Comparison of ENCODE assay signal across 8 mouse cellular contexts in genomic region chr13:39823346-39823954, GRCm38 (mm10).
DNase-seq lines count a peak whose midpoint lies in the region; ATAC-seq lines count a peak whose summit lies in the region.

No protein-coding gene starts in this region.

- H3K9ac ChIP-seq in kidney, embryonic 16.5 days (replicated peaks; ENCODE audit: low read length), result no peak overlapping the region
- no peak overlapping the region for H3K9ac ChIP-seq in embryonic facial prominence, embryonic 14.5 days (ENCODE audit: low read depth, low read length)
- H3K9ac ChIP-seq in limb, embryonic 13.5 days, result peak overlapping the region; percentile 58

- peaks cover 11% of the 10 kb centered on the region for H3K4me1 ChIP-seq in kidney, embryonic 16.5 days (ENCODE audit: insufficient read depth, low read length)
- H3K4me1 ChIP-seq in embryonic facial prominence, embryonic 14.5 days (ENCODE audit: control insufficient read depth, insufficient read depth, low read length), result peaks cover 7% of the 10 kb centered on the region; the same call in 1 of the 2 replicates
- peaks cover 12% of the 10 kb centered on the region for H3K4me1 ChIP-seq in limb, embryonic 13.5 days

- peak overlapping the region; percentile 40 for H3K4me3 ChIP-seq in kidney, embryonic 16.5 days (ENCODE audit: low read length)
- H3K4me3 ChIP-seq in embryonic facial prominence, embryonic 14.5 days (ENCODE audit: low read depth, low read length), result peak overlapping the region; percentile 34
- H3K4me3 ChIP-seq in limb, embryonic 13.5 days, result peak overlapping the region; percentile 41

- peak overlapping the region; percentile 72 for H3K4me2 ChIP-seq in kidney, embryonic 16.5 days (replicated peaks; ENCODE audit: low read depth, low read length)
- peak overlapping the region; percentile 73 for H3K4me2 ChIP-seq in embryonic facial prominence, embryonic 14.5 days (ENCODE audit: low read depth, low read length)
- peak overlapping the region; percentile 74 for H3K4me2 ChIP-seq in limb, embryonic 13.5 days (replicated peaks)

- no peaks in the 10 kb centered on the region for H3K9me3 ChIP-seq in kidney, embryonic 16.5 days (ENCODE audit: low read length)
- H3K9me3 ChIP-seq in embryonic facial prominence, embryonic 14.5 days (ENCODE audit: control insufficient read depth, low read length), result no peaks in the 10 kb centered on the region
- H3K9me3 ChIP-seq in limb, embryonic 13.5 days, result no peaks in the 10 kb centered on the region

- H3K27me3 ChIP-seq in kidney, embryonic 16.5 days (ENCODE audit: insufficient read depth, low read length), result no peaks in the 10 kb centered on the region; the same call in 1 of the 2 replicates
- peaks cover 10% of the 10 kb centered on the region; the same call in 1 of the 2 replicates for H3K27me3 ChIP-seq in embryonic facial prominence, embryonic 14.5 days (replicated peaks; ENCODE audit: control insufficient read depth, insufficient read depth, low read length)
- peaks cover 16% of the 10 kb centered on the region for H3K27me3 ChIP-seq in limb, embryonic 13.5 days

- no peak overlapping the region for H3K27ac ChIP-seq in kidney, embryonic 16.5 days (ENCODE audit: low read length)
- H3K27ac ChIP-seq in embryonic facial prominence, embryonic 14.5 days (replicated peaks; ENCODE audit: low read depth, low read length), result no peak overlapping the region
- H3K27ac ChIP-seq in limb, embryonic 13.5 days, result no peak overlapping the region

- 22% methylated on average over 15 of the region's 15 CpGs for WGBS in kidney, embryonic 16.5 days
- 22% methylated on average over 15 of the region's 15 CpGs for WGBS in embryonic facial prominence, embryonic 14.5 days
- WGBS in limb, embryonic 13.5 days, result 20% methylated on average over 15 of the region's 15 CpGs

- no peak for ATAC-seq in kidney, embryonic 16.5 days (ENCODE audit: low FRiP score, low TSS enrichment)
- ATAC-seq in embryonic facial prominence, embryonic 14.5 days (ENCODE audit: low read depth), result peak; percentile 47; the same call in 1 of the 2 replicates
- no peak for ATAC-seq in limb, embryonic 13.5 days (ENCODE audit: low FRiP score, low read depth)

- no peak for DNase-seq in kidney, adult 8-10 months
- DNase-seq in adrenal gland, postnatal 25 days, result peak; percentile 6
- DNase-seq in embryonic facial prominence, embryonic 14.5 days (ENCODE audit: low spot score), result peak; percentile 62
- no peak for DNase-seq in ovary, postnatal 14 days (ENCODE audit: low spot score)
- no peak for DNase-seq in urinary bladder, postnatal 10 days (ENCODE audit: low spot score)
- DNase-seq in kidney, postnatal 36 days, result no peak

- H3K36me3 ChIP-seq in kidney, embryonic 16.5 days (ENCODE audit: insufficient read depth, low read length), result no peaks in the 10 kb centered on the region
- no peaks in the 10 kb centered on the region for H3K36me3 ChIP-seq in embryonic facial prominence, embryonic 14.5 days (ENCODE audit: control insufficient read depth, insufficient read depth, low read length)
- no peaks in the 10 kb centered on the region for H3K36me3 ChIP-seq in limb, embryonic 13.5 days

Comparison
In these comparisons a context has a peak if more than half of its experiments do, and no peak if none do; other contexts are left out.
1. DNase-seq: peak in adrenal gland, postnatal 25 days (single experiment) and embryonic facial prominence, embryonic 14.5 days (single experiment); none in kidney, adult 8-10 months (0 of 2), ovary, postnatal 14 days (single experiment), urinary bladder, postnatal 10 days (single experiment) and kidney, postnatal 36 days (0 of 2).
2. Peak in every context shown above with its lines, with median percentiles within 50 percentile points of each other: H3K4me2 ChIP-seq and H3K4me3 ChIP-seq.